Mouse (Mus musculus) Patski (cell line): ENCODE data around the gene Ttll6. TPM values are rescaled to one million over a fixed set of nuclear protein-coding genes. Genes with fewer than 3 reads are reported as not detected.

Source experiments
- ATAC-seq: fragments of 100-300 bp; one replicate; pipeline ENCODE4 v1.8.0; 2021
- CTCF ChIA-PET: fragments of 350-600 bp; sonication (Branson Sonifier 250); formaldehyde crosslinking; loops from one replicate; lab custom pipeline; 2022; ENCODE audit warnings: inconsistent platforms; lab: Charles Lee
- POLR2A ChIA-PET: fragments of 350-600 bp; sonication (Branson Sonifier 250); formaldehyde crosslinking; loops from one replicate; lab custom pipeline; 2022; ENCODE audit warnings: antibody characterized with exemption, inconsistent platforms; lab: Charles Lee
- DNase-seq: peaks from one replicate; pipeline ENCODE4 v3.0.0-alpha.2; 2011; ENCODE audit warnings: low read depth, low spot score
- H3K27me3 ChIP-seq: fragments of 371-371 bp; one replicate; pipeline ENCODE4 v1.5.1; 2021
- CTCF ChIP-seq: fragments of 100-300 bp; IDR thresholded peaks from one replicate; pipeline ENCODE4 v1.5.1; 2021
- in situ Hi-C: fragments of 300-500 bp; cut with MboI; formaldehyde crosslinking; loops from 3 replicates; pipeline ENCODE4 v1.11.1; 2018; ENCODE audit warnings: low pct_unique_long_range_greater_than_20kb, mixed read lengths
- polyA plus RNA-seq: library from polyadenylated mRNA; unstranded; gene quantifications from one replicate; pipeline ENCODE4 v1.2.3, GENCODE M21; 2021

Gene Ttll6
- polyA plus RNA-seq, 1 experiment from 2014 or later = 0.13 TPM

- H3K27me3 ChIP-seq = no peaks in the 10 kb centered on the region
- CTCF ChIA-PET = no interaction called here
- no peak for ATAC-seq
- in situ Hi-C loops = no loop called here
- no peak for TF ChIP-seq CTCF
- DNase-seq = no peak
- POLR2A ChIA-PET = no interaction called here
These were observed 69.7 kb downstream of the Ttll6 start for GRCm38 (mm10) chr11:96203182-96203788.

GRCm38 (mm10) chr11:96203789-96204186, 70.2 kb downstream of the Ttll6 start:
- no peak for ATAC-seq
- in situ Hi-C loops = no loop called here
- no peak for TF ChIP-seq CTCF
- ChIA-PET CTCF (no interaction called here), POLR2A (no interaction called here)
- DNase-seq = no peak
- no peaks in the 10 kb centered on the region for H3K27me3 ChIP-seq

GRCm38 (mm10) chr11:96204351-96204750, 70.8 kb downstream of the Ttll6 start:
- POLR2A ChIA-PET = no interaction called here
- CTCF ChIA-PET = no interaction called here
- in situ Hi-C loops = no loop called here
- ATAC-seq (no peak), DNase-seq (no peak)
- TF ChIP-seq CTCF = no peak
- no peaks in the 10 kb centered on the region for H3K27me3 ChIP-seq

GRCm38 (mm10) chr11:96205426-96206131, 72.0 kb downstream of the Ttll6 start:
- TF ChIP-seq CTCF = no peak
- no peaks in the 10 kb centered on the region for H3K27me3 ChIP-seq
- DNase-seq = no peak
- CTCF ChIA-PET = interaction anchor here (0.8 kb wide), 1 partner anchor 19 kb away, joined by 3 read pairs; no protein-coding TSS in a partner anchor
- in situ Hi-C loops = no loop called here
- POLR2A ChIA-PET = no interaction called here
- ATAC-seq = no peak

Other genes starting within 250 kb of the Ttll6 start
- gene B4galnt2, start 218.9 kb upstream of the Ttll6 start, polyA plus RNA-seq = 0.21 TPM
- gene Igf2bp1, start 127.8 kb upstream of the Ttll6 start, polyA plus RNA-seq = 1.2 TPM
- gene Gip, start 109.2 kb upstream of the Ttll6 start, polyA plus RNA-seq = not detected
- 100 TPM for gene Snf8, start 98.9 kb upstream of the Ttll6 start, polyA plus RNA-seq
- gene Ube2z, start 68.4 kb upstream of the Ttll6 start, polyA plus RNA-seq = 74.0 TPM
- 605 TPM for gene Atp5g1, start 58.1 kb upstream of the Ttll6 start, polyA plus RNA-seq
- gene Calcoco2, start 21.8 kb upstream of the Ttll6 start, polyA plus RNA-seq = not detected
- gene Hoxb13, start 60.5 kb downstream of the Ttll6 start, polyA plus RNA-seq = 1.4 TPM
- gene Hoxb9, start 137.7 kb downstream of the Ttll6 start, polyA plus RNA-seq = 111 TPM
- 118 TPM for gene Hoxb8, start 148.1 kb downstream of the Ttll6 start, polyA plus RNA-seq
- 98.7 TPM for gene Hoxb7, start 152.8 kb downstream of the Ttll6 start, polyA plus RNA-seq
- gene Hoxb6, start 158.7 kb downstream of the Ttll6 start, polyA plus RNA-seq = 69.7 TPM
- gene Hoxb5, start 169.6 kb downstream of the Ttll6 start, polyA plus RNA-seq = 24.4 TPM
- 12.2 TPM for gene Hoxb4, start 184.5 kb downstream of the Ttll6 start, polyA plus RNA-seq
- gene Hoxb3, start 189.5 kb downstream of the Ttll6 start, polyA plus RNA-seq = 53.8 TPM
- gene Hoxb2, start 216.7 kb downstream of the Ttll6 start, polyA plus RNA-seq = 45.2 TPM
- not detected for gene Hoxb1, start 232.0 kb downstream of the Ttll6 start, polyA plus RNA-seq